Mouse (Mus musculus) forebrain, postnatal 0 days (tissue): ENCODE measurements at regions not wholly inside any gene's neighbourhood (a gene's known extent, or its start where the extent isn't known, plus 50 kb on each side); places are given as distances from the start of the nearest gene placed in this dataset.

Experiments
- ATAC-seq: fragments of 200-750 bp; cut with Nextera tagmentation; 2 replicates; pipeline ENCODE4 v1.8.0; 2017; ENCODE audit warnings: mild to moderate bottlenecking, moderate library complexity
- DNase-seq: peaks from one replicate; pipeline ENCODE4 v3.0.0-alpha.2; 2015
- H3K27ac ChIP-seq: fragments of 300-500 bp; sonication (generic); 2 replicates; pipeline ENCODE4 v1.5.1; 2014; ENCODE audit warnings: low read depth, mild to moderate bottlenecking, antibody characterized with exemption, low read length, moderate library complexity, mixed read lengths
- H3K27me3 ChIP-seq: fragments of 300-500 bp; sonication (generic); 2 replicates; pipeline ENCODE4 v1.6.1; 2014; ENCODE audit warnings: mild to moderate bottlenecking, low read length, mixed read lengths; ENCODE audit not compliant: insufficient read depth
- H3K36me3 ChIP-seq: fragments of 300-500 bp; sonication (generic); 2 replicates; pipeline ENCODE4 v1.6.1; 2014; ENCODE audit warnings: mild to moderate bottlenecking, moderate library complexity; ENCODE audit not compliant: insufficient read depth
- H3K4me1 ChIP-seq: fragments of 300-500 bp; sonication (generic); 2 replicates; pipeline ENCODE4 v1.6.1; 2014; ENCODE audit warnings: antibody characterized with exemption; ENCODE audit not compliant: insufficient read depth
- H3K4me2 ChIP-seq: fragments of 300-500 bp; sonication (generic); 2 replicates; pipeline ENCODE4 v1.6.1; 2014; ENCODE audit warnings: low read depth, mild to moderate bottlenecking, moderate library complexity
- H3K4me3 ChIP-seq: fragments of 300-500 bp; sonication (generic); 2 replicates; pipeline ENCODE4 v1.5.1; 2014; ENCODE audit warnings: low read depth, low read length, mixed read lengths
- H3K9ac ChIP-seq: fragments of 300-500 bp; sonication (generic); 2 replicates; pipeline ENCODE4 v1.6.1; 2014; ENCODE audit warnings: mild to moderate bottlenecking
- H3K9me3 ChIP-seq: fragments of 300-500 bp; sonication (generic); 2 replicates; pipeline ENCODE4 v1.6.1; 2016; ENCODE audit warnings: low read length
- CTCF ChIP-seq: sonication (generic); IDR thresholded peaks from 2 replicates; pipeline ENCODE4 v1.5.1; 2016; ENCODE audit warnings: antibody characterized with exemption, control low read depth, low read depth
- WGBS: fragments of 180-500 bp; shearing (Covaris S2); extraction: QIAGEN DNeasy Blood & Tissue Kit; methylation state at CpG from one replicate; pipeline ENCODE4 v1.1.7; 2014; 5-methylcytosine and 5-hydroxymethylcytosine counted together

- Histone ChIP-seq H3K4me2 (no peak overlapping the region), H3K9me3 (no peaks in the 10 kb centered on the region), H3K4me3 (no peak overlapping the region), H3K36me3 (no peaks in the 10 kb centered on the region), H3K27me3 (no peaks in the 10 kb centered on the region), H3K9ac (no peak overlapping the region), H3K4me1 (peaks cover 7% of the 10 kb centered on the region), H3K27ac (no peak overlapping the region)
- DNase-seq (peak; percentile 30), ATAC-seq (peak; percentile 53)
- no peak for TF ChIP-seq CTCF
- WGBS = 55% methylated on average over 5 of the region's 5 CpGs
Observed at GRCm38 (mm10) chr10:95074959-95075590, 130.4 kb upstream of the Plxnc1 start.

DNA sequence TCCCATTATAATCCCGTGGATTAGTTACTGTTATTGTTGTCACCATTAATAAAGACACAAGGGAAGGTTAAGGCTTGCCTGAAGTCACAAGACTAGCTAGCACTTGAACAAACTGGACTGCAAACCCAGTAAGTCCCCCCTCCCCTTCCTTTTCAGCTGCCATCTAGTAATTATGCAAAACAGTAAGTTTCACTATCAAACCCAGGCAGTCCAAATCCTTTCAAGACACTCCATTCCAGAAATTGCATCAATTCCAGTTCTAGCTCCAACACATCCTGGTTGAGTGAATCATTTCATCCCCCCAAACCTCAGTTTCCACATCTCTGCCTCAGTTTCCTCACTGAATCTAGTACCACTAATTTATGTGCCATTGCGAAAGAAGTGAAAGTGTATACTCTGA lies 129.7 kb upstream of the Plxnc1 start:
- H3K4me1 ChIP-seq = peaks cover 7% of the 10 kb centered on the region
- H3K4me3 ChIP-seq = no peak overlapping the region
- H3K4me2 ChIP-seq = no peak overlapping the region
- H3K27me3 ChIP-seq = no peaks in the 10 kb centered on the region
- WGBS = 84% methylated on average over 2 of the region's 2 CpGs
- H3K27ac ChIP-seq = no peak overlapping the region
- ATAC-seq (no peak), DNase-seq (no peak)
- no peaks in the 10 kb centered on the region for H3K9me3 ChIP-seq
- no peaks in the 10 kb centered on the region for H3K36me3 ChIP-seq
- TF ChIP-seq CTCF = no peak
- H3K9ac ChIP-seq = no peak overlapping the region

DNA sequence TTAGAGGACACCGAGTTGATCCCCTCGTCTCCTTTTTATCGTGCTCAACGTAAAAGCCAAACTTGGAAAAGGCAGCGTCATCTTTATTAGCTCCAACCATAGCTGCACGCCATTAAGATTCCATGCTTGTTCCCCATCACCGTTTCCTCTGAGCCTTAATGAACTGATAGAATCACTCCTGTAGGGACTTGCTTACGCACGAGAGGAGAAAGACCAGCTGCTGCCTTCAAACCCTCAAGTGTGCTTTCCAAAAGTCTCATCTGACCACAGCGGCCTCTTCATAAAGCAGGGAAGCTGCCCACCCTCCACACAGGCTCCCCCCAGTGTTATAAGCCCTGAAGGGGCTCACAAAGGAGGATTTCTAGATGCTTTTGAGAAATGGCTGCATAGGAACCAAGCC lies 123.3 kb upstream of the Plxnc1 start:
- H3K9ac ChIP-seq = no peak overlapping the region
- WGBS = 78% methylated on average over 10 of the region's 10 CpGs
- H3K4me1 ChIP-seq = no peaks in the 10 kb centered on the region
- no peaks in the 10 kb centered on the region for H3K36me3 ChIP-seq
- no peaks in the 10 kb centered on the region for H3K27me3 ChIP-seq
- ATAC-seq = no peak
- H3K27ac ChIP-seq = no peak overlapping the region
- TF ChIP-seq CTCF = no peak
- H3K4me2 ChIP-seq = no peak overlapping the region
- no peaks in the 10 kb centered on the region for H3K9me3 ChIP-seq
- DNase-seq = no peak
- H3K4me3 ChIP-seq = no peak overlapping the region

GRCm38 (mm10) chr10:95066774-95067173 lies 122.1 kb upstream of the Plxnc1 start:
- no peak for ATAC-seq
- WGBS = 80% methylated on average over 6 of the region's 6 CpGs

GRCm38 (mm10) chr10:95059486-95060091 lies 115.0 kb upstream of the Plxnc1 start:
- Histone ChIP-seq H3K4me1 (peaks cover 23% of the 10 kb centered on the region), H3K4me2 (no peak overlapping the region), H3K27ac (no peak overlapping the region), H3K4me3 (no peak overlapping the region), H3K27me3 (no peaks in the 10 kb centered on the region), H3K9me3 (no peaks in the 10 kb centered on the region), H3K9ac (no peak overlapping the region), H3K36me3 (no peaks in the 10 kb centered on the region)
- DNase-seq (no peak), ATAC-seq (no peak)
- no peak for TF ChIP-seq CTCF
- WGBS = 67% methylated on average over 7 of the region's 7 CpGs

More at GRCm38 (mm10) chr10:95066774-95067173, 122.1 kb upstream of the Plxnc1 start:
- TF ChIP-seq CTCF = no peak
- no peaks in the 10 kb centered on the region for H3K4me1 ChIP-seq
- no peaks in the 10 kb centered on the region for H3K9me3 ChIP-seq
- H3K27me3 ChIP-seq = no peaks in the 10 kb centered on the region
- no peak overlapping the region for H3K9ac ChIP-seq
- DNase-seq = no peak
- H3K27ac ChIP-seq = no peak overlapping the region
- H3K36me3 ChIP-seq = no peaks in the 10 kb centered on the region
- no peak overlapping the region for H3K4me3 ChIP-seq
- no peak overlapping the region for H3K4me2 ChIP-seq

DNA sequence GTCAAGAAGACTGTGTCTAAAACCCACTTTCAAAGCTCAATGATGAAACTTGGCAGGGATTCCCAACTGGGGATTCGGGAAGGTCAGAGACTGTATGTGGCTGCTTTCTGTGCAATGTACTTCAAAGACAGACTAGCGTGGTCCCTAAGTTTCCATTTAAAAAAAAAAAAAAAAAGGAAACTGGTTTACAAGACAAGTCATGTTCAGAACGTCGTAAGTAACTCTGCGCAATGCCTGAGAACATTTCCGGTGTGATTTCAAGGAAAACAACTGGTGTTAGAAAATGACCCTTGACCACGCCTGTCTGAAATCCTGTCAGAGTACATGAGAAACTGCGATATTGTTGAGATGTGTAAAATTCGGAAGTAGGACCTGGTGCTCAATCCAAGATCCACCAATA lies 114.4 kb upstream of the Plxnc1 start:
- Histone ChIP-seq H3K27me3 (no peaks in the 10 kb centered on the region), H3K9ac (no peak overlapping the region), H3K36me3 (no peaks in the 10 kb centered on the region), H3K4me2 (no peak overlapping the region), H3K4me1 (peaks cover 23% of the 10 kb centered on the region), H3K9me3 (no peaks in the 10 kb centered on the region), H3K27ac (no peak overlapping the region), H3K4me3 (no peak overlapping the region)
- no peak for TF ChIP-seq CTCF
- ATAC-seq (no peak), DNase-seq (no peak)
- WGBS = 79% methylated on average over 9 of the region's 9 CpGs

DNA sequence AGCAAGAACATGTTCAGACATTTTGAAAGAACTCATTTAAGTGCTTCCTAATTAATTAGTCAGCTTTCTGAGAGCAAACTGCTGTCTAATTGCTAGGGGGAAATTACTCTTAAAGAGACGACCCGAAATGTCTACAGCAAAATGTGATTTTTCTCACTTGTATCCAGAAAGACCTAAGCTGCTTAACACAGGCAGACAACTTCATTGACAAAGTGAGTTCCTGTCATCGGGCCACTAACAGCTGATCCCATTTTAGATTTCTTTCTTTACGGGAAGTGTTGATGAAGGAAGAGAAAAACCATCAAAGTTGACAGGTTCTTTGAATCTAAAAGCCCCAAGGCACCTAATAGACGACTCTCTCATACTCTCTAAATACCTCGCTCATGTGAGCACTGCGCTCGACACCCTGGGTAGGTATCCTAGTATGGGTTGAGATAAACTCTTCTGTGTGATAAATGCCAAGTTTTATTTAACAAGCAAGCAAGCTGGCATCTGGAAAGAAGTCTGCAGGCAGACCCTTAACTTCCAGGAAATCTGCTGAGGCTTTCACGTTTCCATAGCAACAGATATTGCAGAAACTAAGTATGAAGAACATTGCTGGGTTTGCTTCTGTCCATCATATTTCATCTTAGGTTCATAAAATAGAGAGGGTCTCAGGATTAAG lies 112.5 kb upstream of the Plxnc1 start:
- 21% methylated on average over 9 of the region's 9 CpGs for WGBS
- peak overlapping the region; percentile 66; the same call in 1 of the 2 replicates for H3K27ac ChIP-seq
- H3K27me3 ChIP-seq = no peaks in the 10 kb centered on the region
- no peak overlapping the region for H3K9ac ChIP-seq
- H3K4me1 ChIP-seq = peaks cover 23% of the 10 kb centered on the region
- H3K4me2 ChIP-seq = no peak overlapping the region
- no peak overlapping the region for H3K4me3 ChIP-seq
- peak; percentile 78 for DNase-seq
- H3K9me3 ChIP-seq = no peaks in the 10 kb centered on the region
- ATAC-seq = peak; percentile 82
- no peaks in the 10 kb centered on the region for H3K36me3 ChIP-seq
- no peak for TF ChIP-seq CTCF
